Mouse (Mus musculus): Measurements from ENCODE around the gene Rgs6. TPM values are rescaled to one million over a fixed set of nuclear protein-coding genes. Genes with fewer than 3 reads are reported as not detected.

The Rgs6 gene
- polyA plus RNA-seq, 1 experiment: 2.9 TPM

GRCm38 (mm10) chr12:83136460-83136859 is 548.4 kb downstream of the Rgs6 start:
- Histone ChIP-seq H3K27me3 (replicated peaks; ENCODE audit: control insufficient read depth, insufficient read depth, low read length) (no peaks in the 10 kb centered on the region), H3K4me3 (ENCODE audit: insufficient read depth, low read depth, low read length) (no peak overlapping the region), H3K4me1 (ENCODE audit: control insufficient read depth, insufficient read depth, low read length) (no peaks in the 10 kb centered on the region), H3K36me3 (ENCODE audit: control insufficient read depth, insufficient read depth, low read length) (no peaks in the 10 kb centered on the region), H3K27ac (ENCODE audit: insufficient read depth, low read depth, low read length) (no peak overlapping the region)
- no peak for DNase-seq
- TF ChIP-seq POLR2A (IDR thresholded peaks at IDR 0.05; ENCODE audit: low read depth, low read length) (no peak), CTCF (conservative IDR thresholded peaks at IDR 0.05; ENCODE audit: insufficient read depth, insufficient read length, low read depth, low read length) (no peak)
- WGBS: 95% methylated on average over 2 of the region's 2 CpGs

- H3K27me3 ChIP-seq (replicated peaks; ENCODE audit: control insufficient read depth, insufficient read depth, low read length): no peaks in the 10 kb centered on the region
- no peaks in the 10 kb centered on the region for H3K36me3 ChIP-seq (ENCODE audit: control insufficient read depth, insufficient read depth, low read length)
- H3K4me1 ChIP-seq (ENCODE audit: control insufficient read depth, insufficient read depth, low read length): no peaks in the 10 kb centered on the region
- H3K27ac ChIP-seq (ENCODE audit: insufficient read depth, low read depth, low read length): no peak overlapping the region
- 91% methylated on average over 3 of the region's 3 CpGs for whole genome bisulfite sequencing
- H3K4me3 ChIP-seq (ENCODE audit: insufficient read depth, low read depth, low read length): no peak overlapping the region
- DNase-seq: no peak
- no peak for TF ChIP-seq CTCF (conservative IDR thresholded peaks at IDR 0.05; ENCODE audit: insufficient read depth, insufficient read length, low read depth, low read length)
- no peak for TF ChIP-seq POLR2A (IDR thresholded peaks at IDR 0.05; ENCODE audit: low read depth, low read length)
Measured at GRCm38 (mm10) chr12:83137001-83137400, 548.9 kb downstream of the Rgs6 start.

- no peak overlapping the region for H3K27ac ChIP-seq (ENCODE audit: insufficient read depth, low read depth, low read length)
- H3K4me3 ChIP-seq (ENCODE audit: insufficient read depth, low read depth, low read length): no peak overlapping the region
- H3K36me3 ChIP-seq (ENCODE audit: control insufficient read depth, insufficient read depth, low read length): no peaks in the 10 kb centered on the region
- WGBS: 65% methylated on average over 2 of the region's 2 CpGs
- DNase-seq: no peak
- H3K27me3 ChIP-seq (replicated peaks; ENCODE audit: control insufficient read depth, insufficient read depth, low read length): no peaks in the 10 kb centered on the region
- TF ChIP-seq CTCF (conservative IDR thresholded peaks at IDR 0.05; ENCODE audit: insufficient read depth, insufficient read length, low read depth, low read length) (no peak), POLR2A (IDR thresholded peaks at IDR 0.05; ENCODE audit: low read depth, low read length) (no peak)
- no peaks in the 10 kb centered on the region for H3K4me1 ChIP-seq (ENCODE audit: control insufficient read depth, insufficient read depth, low read length)
Measured at GRCm38 (mm10) chr12:83141164-83141563, 553.1 kb downstream of the Rgs6 start.

- no peaks in the 10 kb centered on the region for H3K36me3 ChIP-seq (ENCODE audit: control insufficient read depth, insufficient read depth, low read length)
- no peaks in the 10 kb centered on the region for H3K27me3 ChIP-seq (replicated peaks; ENCODE audit: control insufficient read depth, insufficient read depth, low read length)
- no peak overlapping the region for H3K27ac ChIP-seq (ENCODE audit: insufficient read depth, low read depth, low read length)
- no peaks in the 10 kb centered on the region for H3K4me1 ChIP-seq (ENCODE audit: control insufficient read depth, insufficient read depth, low read length)
- no peak overlapping the region for H3K4me3 ChIP-seq (ENCODE audit: insufficient read depth, low read depth, low read length)
- no peak for DNase-seq
- no peak for TF ChIP-seq POLR2A (IDR thresholded peaks at IDR 0.05; ENCODE audit: low read depth, low read length)
- TF ChIP-seq CTCF (conservative IDR thresholded peaks at IDR 0.05; ENCODE audit: insufficient read depth, insufficient read length, low read depth, low read length): no peak
- WGBS: 79% methylated on average over 2 of the region's 2 CpGs
Measured at GRCm38 (mm10) chr12:83142507-83142906, 554.4 kb downstream of the Rgs6 start.

- H3K27me3 ChIP-seq (replicated peaks; ENCODE audit: control insufficient read depth, insufficient read depth, low read length): no peaks in the 10 kb centered on the region
- 57% methylated on average over 3 of the region's 3 CpGs for WGBS
Measured at GRCm38 (mm10) chr12:83143071-83143470, 555.0 kb downstream of the Rgs6 start.

GRCm38 (mm10) chr12:83143574-83143973 is 555.5 kb downstream of the Rgs6 start:
- Histone ChIP-seq H3K27ac (ENCODE audit: insufficient read depth, low read depth, low read length) (no peak overlapping the region), H3K4me1 (ENCODE audit: control insufficient read depth, insufficient read depth, low read length) (no peaks in the 10 kb centered on the region), H3K27me3 (replicated peaks; ENCODE audit: control insufficient read depth, insufficient read depth, low read length) (no peaks in the 10 kb centered on the region), H3K4me3 (ENCODE audit: insufficient read depth, low read depth, low read length) (no peak overlapping the region), H3K36me3 (ENCODE audit: control insufficient read depth, insufficient read depth, low read length) (no peaks in the 10 kb centered on the region)
- DNase-seq: no peak
- WGBS: 97% methylated on average over 1 of the region's 1 CpGs
- TF ChIP-seq CTCF (conservative IDR thresholded peaks at IDR 0.05; ENCODE audit: insufficient read depth, insufficient read length, low read depth, low read length): no peak
- no peak for TF ChIP-seq POLR2A (IDR thresholded peaks at IDR 0.05; ENCODE audit: low read depth, low read length)

More at GRCm38 (mm10) chr12:83143071-83143470, 555.0 kb downstream of the Rgs6 start:
- peak; percentile 21 for DNase-seq
- H3K36me3 ChIP-seq (ENCODE audit: control insufficient read depth, insufficient read depth, low read length): no peaks in the 10 kb centered on the region
- no peak for TF ChIP-seq POLR2A (IDR thresholded peaks at IDR 0.05; ENCODE audit: low read depth, low read length)
- no peak overlapping the region for H3K27ac ChIP-seq (ENCODE audit: insufficient read depth, low read depth, low read length)
- H3K4me1 ChIP-seq (ENCODE audit: control insufficient read depth, insufficient read depth, low read length): no peaks in the 10 kb centered on the region
- H3K4me3 ChIP-seq (ENCODE audit: insufficient read depth, low read depth, low read length): no peak overlapping the region

GRCm38 (mm10) chr12:83145074-83145473 is 557.0 kb downstream of the Rgs6 start:
- no peak overlapping the region for H3K27ac ChIP-seq (ENCODE audit: insufficient read depth, low read depth, low read length)
- no peak for TF ChIP-seq CTCF (conservative IDR thresholded peaks at IDR 0.05; ENCODE audit: insufficient read depth, insufficient read length, low read depth, low read length)
- H3K27me3 ChIP-seq (replicated peaks; ENCODE audit: control insufficient read depth, insufficient read depth, low read length): no peaks in the 10 kb centered on the region
- no peaks in the 10 kb centered on the region for H3K36me3 ChIP-seq (ENCODE audit: control insufficient read depth, insufficient read depth, low read length)
- H3K4me3 ChIP-seq (ENCODE audit: insufficient read depth, low read depth, low read length): no peak overlapping the region
- no peaks in the 10 kb centered on the region for H3K4me1 ChIP-seq (ENCODE audit: control insufficient read depth, insufficient read depth, low read length)
- 83% methylated on average over 3 of the region's 3 CpGs for WGBS
- DNase-seq: no peak

GRCm38 (mm10) chr12:83145902-83146301 is 557.8 kb downstream of the Rgs6 start:
- TF ChIP-seq CTCF (conservative IDR thresholded peaks at IDR 0.05; ENCODE audit: insufficient read depth, insufficient read length, low read depth, low read length) (no peak), POLR2A (IDR thresholded peaks at IDR 0.05; ENCODE audit: low read depth, low read length) (no peak)
- Histone ChIP-seq H3K4me1 (ENCODE audit: control insufficient read depth, insufficient read depth, low read length) (no peaks in the 10 kb centered on the region), H3K36me3 (ENCODE audit: control insufficient read depth, insufficient read depth, low read length) (no peaks in the 10 kb centered on the region), H3K4me3 (ENCODE audit: insufficient read depth, low read depth, low read length) (no peak overlapping the region), H3K27me3 (replicated peaks; ENCODE audit: control insufficient read depth, insufficient read depth, low read length) (no peaks in the 10 kb centered on the region), H3K27ac (ENCODE audit: insufficient read depth, low read depth, low read length) (no peak overlapping the region)
- WGBS: 82% methylated on average over 3 of the region's 3 CpGs
- DNase-seq: no peak

All from kidney, adult 2 months (tissue).